Mouse (Mus musculus) erythroid progenitor cell, adult 5-6 weeks (primary cell): ENCODE measurements around the gene Abcc10. TPM values are rescaled to one million over a fixed set of nuclear protein-coding genes. Genes with fewer than 3 reads are reported as not detected.

Experiments
- ATAC-seq: replicated peaks from 2 replicates; pipeline ENCODE4 v1.8.0; 2016; ENCODE audit warnings: moderate number of reproducible peaks, mild to moderate bottlenecking, moderate TSS enrichment, inconsistent platforms; ENCODE audit not compliant: poor library complexity, low FRiP score, severe bottlenecking
- total RNA-seq, 2 experiments: library from RNA; stranded (forward) in 1 of 2; stranded (reverse) in 1 of 2; fragments of 150-400 nt in 1 of 2; fragments of 186-747, 209-891 nt in 1 of 2; gene quantifications; 2 replicates each; pipeline versions ENCODE4 v1.2.3 to v1.2.4; 2015 to 2017; ENCODE audit warnings: low replicate concordance in 2 of 2

The Abcc10 gene
- total RNA-seq (2015; ENCODE audit: low replicate concordance) (not detected in 2 replicates), total RNA-seq (2017; ENCODE audit: low replicate concordance) (0.53 TPM in 1 of 2 replicates, not detected in the other)

- peak; percentile 100 for ATAC-seq
These were observed at the start of gene Abcc10 for GRCm38 (mm10) chr17:46327906-46328534. TSS of gene Abcc10 (minus strand) at chr17:46328352.

DNA sequence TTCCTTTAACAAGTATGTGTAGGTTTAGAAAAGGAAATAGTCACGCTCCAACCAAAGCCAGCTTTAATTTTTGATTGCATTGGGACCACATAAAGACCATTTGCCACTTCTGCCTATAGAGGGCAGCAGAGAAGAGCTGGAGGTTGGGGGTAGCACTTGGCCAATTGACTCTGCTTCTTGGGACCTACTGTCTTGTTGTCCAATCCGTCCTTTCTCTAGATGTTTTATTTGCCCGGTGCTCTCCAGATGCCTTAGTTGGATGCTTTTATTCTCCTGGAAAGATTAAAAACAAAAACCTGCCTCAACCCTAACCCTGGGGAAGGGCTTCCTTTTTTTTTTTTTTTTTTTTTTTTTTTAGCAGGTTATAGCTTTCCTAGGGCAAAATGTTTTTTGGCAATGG, 43.6 kb upstream of the Abcc10 start:
- ATAC-seq = no peak

- no peak for ATAC-seq
These were observed 23.0 kb upstream of the Abcc10 start for GRCm38 (mm10) chr17:46351026-46351700.

GRCm38 (mm10) chr17:46341208-46341607, 13.1 kb upstream of the Abcc10 start:
- ATAC-seq = no peak

DNA sequence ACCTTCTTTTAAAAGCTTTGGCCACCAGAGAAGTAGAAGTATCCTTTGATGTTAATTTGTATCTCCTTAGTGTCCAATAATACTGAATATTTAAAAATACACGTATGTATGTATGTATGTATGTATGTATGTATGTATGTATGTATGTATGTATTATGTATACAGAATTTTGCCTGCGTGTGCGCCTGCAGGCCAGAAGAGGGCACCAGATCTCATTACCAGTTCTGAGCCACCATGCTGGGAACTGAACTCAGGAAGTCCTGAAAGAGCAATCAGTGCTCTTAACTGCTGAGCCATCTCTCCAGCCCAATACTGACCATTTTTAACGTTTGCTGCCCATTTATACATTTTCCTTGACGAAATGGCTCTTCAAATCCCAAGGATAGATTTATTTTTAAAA, 8.3 kb upstream of the Abcc10 start:
- ATAC-seq = no peak

GRCm38 (mm10) chr17:46328723-46329122, 571 bp upstream of the Abcc10 start:
- ATAC-seq = no peak

DNA sequence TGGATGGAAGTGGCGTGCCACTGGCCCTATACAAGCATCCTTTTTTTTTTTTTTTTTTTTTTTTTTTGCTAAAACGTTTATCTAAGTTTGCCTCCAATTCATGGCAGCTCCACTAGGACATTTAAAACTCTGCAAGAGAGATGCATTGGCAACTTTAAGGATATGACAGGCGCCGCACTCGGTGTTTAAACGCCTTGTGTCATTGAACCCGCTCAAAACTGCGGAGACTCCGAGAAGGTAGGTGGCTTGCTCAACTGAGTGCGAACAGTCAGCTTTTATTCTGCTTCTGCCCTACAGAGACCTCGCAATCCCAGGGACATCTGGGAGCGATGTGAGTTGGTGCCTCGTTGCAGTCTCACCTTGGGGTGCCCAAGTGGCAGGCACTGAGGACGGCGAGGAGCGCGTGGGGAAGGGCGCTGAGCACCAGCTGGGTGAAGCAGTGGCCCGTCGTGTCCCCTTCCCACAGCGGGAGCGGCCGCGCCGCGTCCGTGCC, 693 bp downstream of the Abcc10 start:
- ATAC-seq = 0 out of 2 replicates have a peak, but pooled peaks have one; percentile 1

GRCm38 (mm10) chr17:46322046-46322823, 5.9 kb downstream of the Abcc10 start:
- ATAC-seq = no peak

DNA sequence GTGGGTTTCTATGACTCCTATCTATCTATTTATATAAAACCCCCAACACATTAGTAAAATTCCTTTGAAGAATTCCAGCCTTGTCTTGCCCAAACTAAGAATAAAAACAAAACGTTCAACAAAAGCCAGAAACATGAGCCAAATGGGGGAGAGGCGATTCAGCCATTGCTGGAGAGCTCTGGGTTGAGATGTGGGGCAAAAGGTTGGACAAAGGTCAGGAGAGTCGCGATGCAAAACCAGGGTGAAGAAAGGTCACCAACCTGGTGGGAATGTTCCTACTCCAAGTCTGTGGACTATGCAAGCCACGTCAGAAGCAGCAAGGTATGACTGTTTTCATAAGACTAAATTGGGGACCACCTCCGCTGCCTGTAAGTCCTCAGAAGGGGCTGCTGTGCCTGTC, 7.7 kb downstream of the Abcc10 start:
- ATAC-seq = no peak

DNA sequence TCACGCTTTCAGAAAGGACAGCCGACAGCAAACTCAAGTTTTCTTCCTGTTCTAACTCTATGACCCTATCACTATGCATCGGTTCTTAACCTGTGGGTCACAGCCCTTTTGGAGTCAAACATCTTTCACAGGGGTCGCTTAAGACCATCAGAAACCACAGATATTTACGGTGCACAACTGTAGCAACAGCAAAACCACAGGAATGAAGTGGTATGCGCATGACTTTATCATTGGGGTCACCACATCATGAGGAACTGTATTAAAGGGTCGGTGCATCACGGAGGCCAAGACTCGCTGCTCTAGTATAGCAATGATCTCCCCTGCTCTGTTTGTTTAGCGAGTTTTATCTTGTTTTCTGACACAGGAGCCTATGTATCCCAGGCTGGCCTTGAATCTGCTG, 12.3 kb downstream of the Abcc10 start:
- no peak for ATAC-seq

DNA sequence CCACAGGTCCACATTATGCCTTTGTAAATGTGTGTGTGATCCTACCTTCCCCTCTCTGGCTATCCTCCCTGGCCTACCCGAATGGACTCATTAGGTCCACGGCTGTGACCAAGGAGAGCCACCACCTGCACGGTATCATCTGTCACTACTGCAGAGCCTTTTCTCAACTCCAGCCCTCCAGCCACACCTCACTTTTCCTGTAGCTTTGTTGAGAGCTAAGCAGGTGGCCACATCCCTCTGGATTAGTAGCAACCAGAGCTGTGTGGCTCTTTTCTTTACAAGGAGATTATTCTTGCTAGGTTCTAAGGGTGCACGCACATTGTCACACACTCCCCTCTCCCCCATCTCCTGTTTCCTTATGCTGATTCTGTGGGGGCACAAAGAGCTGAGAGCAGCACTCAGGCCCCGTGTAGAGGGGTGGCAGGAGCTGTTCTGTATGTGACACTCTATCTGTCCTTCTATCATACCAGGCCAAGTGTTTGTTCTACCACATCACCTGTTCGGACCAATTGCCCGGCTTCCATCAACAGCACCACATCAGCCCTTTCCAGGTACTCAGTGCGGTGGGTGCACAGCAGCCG, 14.9 kb downstream of the Abcc10 start:
- ATAC-seq = no peak

DNA sequence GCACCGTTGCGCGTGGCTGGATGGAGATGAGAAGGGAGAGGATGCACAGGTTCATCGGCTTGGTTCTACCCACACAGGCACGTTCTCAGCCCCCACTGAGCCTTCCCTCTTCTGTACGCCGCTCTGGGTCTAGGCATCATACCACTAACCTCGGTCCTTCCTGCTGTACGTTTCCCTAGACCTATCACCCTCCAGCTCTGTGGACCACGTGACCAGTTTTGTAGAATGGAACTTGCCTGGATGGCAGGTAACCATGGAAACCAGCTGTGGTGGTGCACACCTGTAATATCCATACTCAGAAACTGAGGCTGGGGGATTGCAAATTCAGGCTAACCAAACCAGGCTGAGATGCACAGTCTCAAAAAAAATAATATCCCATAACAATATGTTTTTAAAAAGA, 17.6 kb downstream of the Abcc10 start:
- ATAC-seq = no peak

- no peak for ATAC-seq
These were observed 18.3 kb downstream of the Abcc10 start for GRCm38 (mm10) chr17:46309835-46310234.

- no peak for ATAC-seq
These were observed 21.2 kb downstream of the Abcc10 start for GRCm38 (mm10) chr17:46306956-46307355.

- ATAC-seq = no peak
These were observed 24.0 kb downstream of the Abcc10 start for GRCm38 (mm10) chr17:46304184-46304583.

- ATAC-seq = no peak
These were observed 26.3 kb downstream of the Abcc10 start for GRCm38 (mm10) chr17:46301892-46302291.

- peak; percentile 75 for ATAC-seq
These were observed 29.8 kb downstream of the Abcc10 start for GRCm38 (mm10) chr17:46298220-46298913.

DNA sequence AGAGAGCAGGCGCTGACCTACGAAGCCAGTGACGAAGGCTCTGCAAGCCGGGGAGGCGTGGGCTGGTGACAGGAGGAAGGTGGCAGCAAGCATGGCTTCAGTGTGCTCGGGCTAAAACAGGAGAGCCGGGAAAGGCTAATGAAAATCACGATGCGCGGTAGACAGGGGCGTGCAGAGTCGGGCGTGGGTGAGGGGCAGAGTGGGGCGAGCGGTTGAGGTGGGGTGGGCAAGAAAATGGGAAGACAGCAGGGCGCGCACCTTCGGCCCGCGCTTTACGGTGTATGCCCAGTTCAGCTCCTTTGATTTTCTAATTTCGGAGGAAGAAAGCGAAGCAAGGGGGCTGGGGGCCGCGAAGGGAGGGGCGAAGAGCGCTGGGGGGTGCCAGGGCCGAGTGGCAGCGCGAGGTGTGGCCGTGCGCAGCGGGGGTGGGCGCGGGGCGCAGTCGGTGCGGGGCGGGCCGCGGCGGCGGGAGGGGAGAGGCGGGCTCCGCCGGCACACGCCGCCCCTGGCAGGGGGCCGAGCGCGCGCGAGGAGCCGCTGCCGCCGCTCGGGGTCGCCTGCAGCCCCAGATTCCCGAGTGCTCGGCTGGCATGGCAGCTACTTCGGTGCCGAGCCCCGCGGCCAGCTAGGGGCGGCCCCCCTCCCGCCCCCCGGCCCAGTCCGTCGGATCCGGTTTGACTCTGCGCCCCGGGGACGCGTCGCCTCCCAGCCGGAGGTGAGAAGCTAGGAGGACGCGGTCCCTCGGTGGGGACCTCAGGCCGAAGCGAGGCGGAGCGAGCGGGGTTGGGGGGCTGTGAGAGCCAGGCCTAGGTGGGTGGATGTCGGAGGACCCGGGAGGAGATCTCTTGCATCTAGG, 30.6 kb downstream of the Abcc10 start, which contains the start of gene Dlk2:
TSS of gene Dlk2 (plus strand) at position 58 of the 856 bp plus-strand sequence.
- no peak for ATAC-seq

GRCm38 (mm10) chr17:46297028-46297363, 31.2 kb downstream of the Abcc10 start:
- ATAC-seq = no peak
